Mouse (Mus musculus) lung, postnatal 0 days (tissue): ENCODE results near the gene Aldh1a2. TPM values are rescaled to one million over a fixed set of nuclear protein-coding genes. Genes with fewer than 3 reads are reported as not detected.
A peak's percentile ranks its signal among the peaks of the same experiment; 100 is the strongest.

Experiments
- ATAC-seq: fragments of 200-750 bp; cut with Nextera tagmentation; 2 replicates; pipeline ENCODE4 v1.8.0; 2017; ENCODE audit warnings: moderate library complexity
- DNase-seq: peaks from one replicate; pipeline ENCODE4 v3.0.0-alpha.2; 2016; ENCODE audit warnings: low spot score
- H3K27ac ChIP-seq: fragments of 300-500 bp; sonication (generic); 2 replicates; pipeline ENCODE4 v1.5.1; 2014; ENCODE audit warnings: antibody characterized with exemption, mild to moderate bottlenecking, low read length, mixed read lengths
- H3K27me3 ChIP-seq: fragments of 300-500 bp; sonication (generic); replicated peaks from 2 replicates; pipeline ENCODE4 v1.6.1; 2014; ENCODE audit warnings: low read length, mixed read lengths; ENCODE audit not compliant: insufficient read depth
- H3K36me3 ChIP-seq: fragments of 300-500 bp; sonication (generic); 2 replicates; pipeline ENCODE4 v1.6.1; 2014; ENCODE audit warnings: low read length, mixed read lengths; ENCODE audit not compliant: insufficient read depth
- H3K4me1 ChIP-seq: fragments of 300-500 bp; sonication (generic); 2 replicates; pipeline ENCODE4 v1.6.1; 2014; ENCODE audit warnings: antibody characterized with exemption, low read depth, low read length, mixed read lengths; ENCODE audit not compliant: insufficient read depth
- H3K4me2 ChIP-seq: fragments of 300-500 bp; sonication (generic); replicated peaks from 2 replicates; pipeline ENCODE4 v1.6.1; 2014; ENCODE audit warnings: low read depth, mild to moderate bottlenecking, low read length, moderate library complexity, mixed read lengths
- H3K4me3 ChIP-seq: fragments of 300-500 bp; sonication (generic); 2 replicates; pipeline ENCODE4 v1.5.1; 2014; ENCODE audit warnings: low read depth, low read length
- H3K9ac ChIP-seq: fragments of 300-500 bp; sonication (generic); replicated peaks from 2 replicates; pipeline ENCODE4 v1.6.1; 2014; ENCODE audit warnings: low read depth, mild to moderate bottlenecking
- H3K9me3 ChIP-seq: fragments of 300-500 bp; sonication (generic); 2 replicates; pipeline ENCODE4 v1.6.1; 2016; ENCODE audit warnings: low read length, mixed read lengths
- CTCF ChIP-seq: IDR thresholded peaks from 2 replicates; pipeline ENCODE4 v1.5.1; 2016; ENCODE audit warnings: antibody characterized with exemption, mild to moderate bottlenecking
- EP300 ChIP-seq: IDR thresholded peaks from 2 replicates; pipeline ENCODE4 v1.6.1; 2016; ENCODE audit warnings: antibody characterized with exemption, mild to moderate bottlenecking, control low read depth
- WGBS: fragments of 180-500 bp; shearing (Covaris S2); extraction: QIAGEN DNeasy Blood & Tissue Kit; methylation state at CpG from one replicate; pipeline ENCODE4 v1.1.7; 2014; 5-methylcytosine and 5-hydroxymethylcytosine counted together
- polyA plus RNA-seq: library from polyadenylated mRNA; unstranded; fragments of >200 nt; fragmentation: Nextera tagmentation; extraction: Ambion mirVana; gene quantifications from 2 replicates; pipeline ENCODE4 v1.2.1, GENCODE M21; 2015

Gene Aldh1a2
- polyA plus RNA-seq, 1 experiment from 2014 or later, result 27.8 TPM

DNA sequence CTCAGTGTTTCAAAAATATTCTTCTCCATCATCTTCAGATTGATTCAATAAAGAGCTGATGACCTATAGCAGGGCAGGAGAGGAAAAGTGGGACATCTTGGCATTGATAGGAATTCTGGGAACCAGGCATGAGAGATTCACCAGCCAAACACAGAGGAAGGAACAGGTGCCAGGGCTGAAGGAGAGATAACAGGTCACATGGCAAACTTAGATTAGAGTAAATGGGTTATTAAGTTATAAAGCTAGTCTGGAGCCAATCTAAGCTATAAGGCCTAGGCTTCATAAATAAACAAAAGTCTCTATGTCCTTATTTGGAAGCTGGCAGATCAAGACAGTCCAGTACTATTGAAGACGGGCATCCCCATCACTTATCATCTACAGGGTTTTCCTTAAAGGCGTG is 29.8 kb upstream of the Aldh1a2 start:
- no peaks in the 10 kb centered on the region for H3K4me1 ChIP-seq
- no peaks in the 10 kb centered on the region for H3K27me3 ChIP-seq
- H3K9me3 ChIP-seq, result no peaks in the 10 kb centered on the region
- ATAC-seq, result no peak
- H3K4me3 ChIP-seq, result no peak overlapping the region
- no peaks in the 10 kb centered on the region for H3K36me3 ChIP-seq
- no peak for DNase-seq
- H3K9ac ChIP-seq, result no peak overlapping the region
- no peak for TF ChIP-seq CTCF
- TF ChIP-seq EP300, result no peak
- WGBS, result 63% methylated on average over 2 of the region's 2 CpGs
- H3K27ac ChIP-seq, result no peak overlapping the region
- no peak overlapping the region for H3K4me2 ChIP-seq

GRCm38 (mm10) chr9:71187396-71187795 is 28.2 kb upstream of the Aldh1a2 start:
- no peak for TF ChIP-seq CTCF
- no peak for TF ChIP-seq EP300
- H3K4me2 ChIP-seq, result no peak overlapping the region
- DNase-seq (no peak), ATAC-seq (no peak)
- no peaks in the 10 kb centered on the region for H3K4me1 ChIP-seq
- no peaks in the 10 kb centered on the region for H3K9me3 ChIP-seq
- no peaks in the 10 kb centered on the region for H3K36me3 ChIP-seq
- 82% methylated on average over 7 of the region's 7 CpGs for WGBS
- no peak overlapping the region for H3K27ac ChIP-seq
- no peaks in the 10 kb centered on the region for H3K27me3 ChIP-seq
- no peak overlapping the region for H3K4me3 ChIP-seq
- H3K9ac ChIP-seq, result no peak overlapping the region

- Histone ChIP-seq H3K4me2 (peak overlapping the region; percentile 14; the same call in 1 of the 2 replicates), H3K27ac (no peak overlapping the region), H3K36me3 (no peaks in the 10 kb centered on the region), H3K4me1 (no peaks in the 10 kb centered on the region), H3K9ac (no peak overlapping the region), H3K4me3 (no peak overlapping the region), H3K27me3 (no peaks in the 10 kb centered on the region), H3K9me3 (no peaks in the 10 kb centered on the region)
- WGBS, result 3% methylated on average over 12 of the region's 12 CpGs
- TF ChIP-seq CTCF, result peak; percentile 83
- TF ChIP-seq EP300, result no peak
- peak; percentile 62 for ATAC-seq
- peak; percentile 76 for DNase-seq
Observed at GRCm38 (mm10) chr9:71188647-71189415, 26.8 kb upstream of the Aldh1a2 start.

DNA sequence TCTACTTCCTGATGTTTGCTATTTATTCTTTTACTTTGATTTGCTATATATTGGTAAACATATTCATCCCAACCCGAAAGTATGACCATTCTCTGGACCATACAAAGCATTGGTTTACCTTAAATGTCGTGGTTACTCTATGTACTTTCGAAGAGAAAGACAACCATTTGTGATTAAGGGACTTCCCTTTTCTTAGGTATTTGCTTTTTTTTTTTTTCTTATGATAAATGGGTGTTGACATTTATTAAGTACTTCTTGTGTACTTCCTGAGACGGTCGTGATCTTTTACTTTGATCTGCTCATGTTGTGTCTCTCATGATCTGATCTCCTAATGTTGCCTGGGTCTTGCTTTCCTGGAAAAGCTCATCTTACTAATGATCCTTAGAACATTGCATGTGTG is 16.8 kb upstream of the Aldh1a2 start:
- Histone ChIP-seq H3K4me2 (no peak overlapping the region), H3K4me1 (no peaks in the 10 kb centered on the region), H3K27ac (no peak overlapping the region), H3K4me3 (no peak overlapping the region), H3K9me3 (no peaks in the 10 kb centered on the region), H3K27me3 (no peaks in the 10 kb centered on the region), H3K9ac (no peak overlapping the region), H3K36me3 (no peaks in the 10 kb centered on the region)
- ATAC-seq (no peak), DNase-seq (no peak)
- TF ChIP-seq EP300, result no peak
- no peak for TF ChIP-seq CTCF
- WGBS, result 58% methylated on average over 5 of the region's 5 CpGs

- TF ChIP-seq CTCF, result no peak
- no peak for ATAC-seq
- Histone ChIP-seq H3K4me2 (no peak overlapping the region), H3K9ac (no peak overlapping the region), H3K9me3 (no peaks in the 10 kb centered on the region), H3K27me3 (no peaks in the 10 kb centered on the region), H3K4me3 (no peak overlapping the region), H3K36me3 (no peaks in the 10 kb centered on the region), H3K27ac (no peak overlapping the region), H3K4me1 (no peaks in the 10 kb centered on the region)
- DNase-seq, result peak; percentile 37
- 59% methylated on average over 4 of the region's 4 CpGs for WGBS
Observed at GRCm38 (mm10) chr9:71202265-71202664, 13.3 kb upstream of the Aldh1a2 start.

GRCm38 (mm10) chr9:71209299-71209698 is 6.3 kb upstream of the Aldh1a2 start:
- peaks cover 13% of the 10 kb centered on the region; the same call in 1 of the 2 replicates for H3K27me3 ChIP-seq
- no peak for ATAC-seq
- no peak overlapping the region for H3K4me2 ChIP-seq
- H3K4me3 ChIP-seq, result no peak overlapping the region
- no peak overlapping the region for H3K27ac ChIP-seq
- 50% methylated on average over 3 of the region's 3 CpGs for WGBS
- H3K36me3 ChIP-seq, result no peaks in the 10 kb centered on the region
- no peak for DNase-seq
- no peaks in the 10 kb centered on the region for H3K9me3 ChIP-seq
- H3K4me1 ChIP-seq, result no peaks in the 10 kb centered on the region
- H3K9ac ChIP-seq, result no peak overlapping the region
- TF ChIP-seq EP300, result no peak
- TF ChIP-seq CTCF, result no peak

DNA sequence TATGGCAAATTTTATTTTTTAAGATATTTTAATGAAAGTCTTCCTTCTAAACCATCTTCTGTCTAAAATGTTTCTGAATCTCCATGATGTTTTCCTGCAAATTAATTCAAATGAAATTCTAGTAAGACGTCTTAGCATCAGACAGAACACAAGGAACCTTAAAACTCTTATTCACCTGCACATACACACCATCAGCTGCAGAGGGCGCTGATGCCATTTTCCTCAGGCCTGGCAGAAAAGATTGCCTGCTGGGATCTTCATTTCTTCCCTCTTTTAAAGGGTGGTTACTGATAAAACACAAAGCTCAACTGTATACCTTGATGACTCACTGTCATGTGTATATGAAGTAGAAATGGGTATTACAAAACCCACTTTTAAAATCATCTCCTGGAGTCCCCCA is 4.7 kb upstream of the Aldh1a2 start:
- no peak for ATAC-seq
- DNase-seq, result peak; percentile 39
- Histone ChIP-seq H3K4me1 (no peaks in the 10 kb centered on the region; the same call in 1 of the 2 replicates), H3K4me3 (no peak overlapping the region), H3K9ac (no peak overlapping the region), H3K4me2 (no peak overlapping the region), H3K9me3 (no peaks in the 10 kb centered on the region), H3K27me3 (peaks cover 28% of the 10 kb centered on the region), H3K27ac (no peak overlapping the region), H3K36me3 (no peaks in the 10 kb centered on the region)
- 12% methylated on average over 2 of the region's 2 CpGs for WGBS
- TF ChIP-seq CTCF, result peak; percentile 81
- TF ChIP-seq EP300, result no peak
